Mouse (Mus musculus): ENCODE data around the gene Prol1.
"Not testable (repeated sequence)": the region's sequence is repeated elsewhere in the genome, so short reads cannot be mapped to it uniquely, and the experiment has no call there.

Gene Prol1

DNA sequence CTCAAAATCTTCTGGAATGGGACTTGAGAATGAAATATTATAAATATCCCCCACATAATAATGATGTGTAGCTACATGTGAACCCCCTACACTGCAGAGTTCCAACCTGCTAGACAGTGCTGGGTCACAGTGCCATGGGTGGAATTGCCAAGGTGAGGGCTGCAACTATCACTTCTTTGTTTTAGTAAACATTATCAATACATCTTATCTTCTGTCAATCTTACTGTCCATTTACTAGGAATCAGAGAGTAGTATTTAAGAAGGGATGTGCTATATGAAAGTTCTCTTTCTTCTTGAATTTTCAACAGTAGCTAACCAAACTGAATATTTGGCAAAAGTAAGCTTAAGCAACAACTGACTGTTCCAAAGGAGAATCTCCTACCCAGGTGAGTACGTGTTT lies at the start of gene Prol1:
Gene Prol1, plus strand, starts transcription at position 301 of the 400 bp plus-strand sequence.
- DNase-seq (ENCODE audit: low spot score in 2 of 2), result no peak

GRCm38 (mm10) chr5:88268619-88269018 lies 48.5 kb upstream of the Prol1 start, which contains the start of gene Gm7714:
TSS of gene Gm7714 (plus strand) at chr5:88268919.
- DNase-seq (ENCODE audit: low spot score in 2 of 2), result no peak

GRCm38 (mm10) chr5:88311307-88311706 lies 5.8 kb upstream of the Prol1 start:
- not testable (repeated sequence) for DNase-seq (ENCODE audit: low spot score in 2 of 2)

DNA sequence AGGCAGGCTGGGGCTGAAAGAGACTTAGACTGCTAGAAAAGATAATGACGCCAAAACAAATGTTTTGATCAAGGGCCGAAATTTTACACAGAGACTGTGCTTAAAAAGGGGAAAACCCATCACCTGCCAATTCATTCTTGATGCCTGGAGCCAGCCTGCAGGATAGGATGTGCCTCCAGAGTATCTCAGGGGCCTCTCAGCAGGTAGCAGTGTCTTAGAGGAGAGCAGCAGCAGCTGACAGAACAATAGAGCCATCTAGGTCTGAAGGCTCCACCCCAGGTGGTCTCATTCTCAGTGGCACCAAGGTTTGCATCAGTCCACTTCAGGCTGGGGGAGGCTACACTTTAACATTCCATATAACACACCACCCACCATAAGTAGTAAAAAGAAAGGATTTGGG lies 31.4 kb downstream of the Prol1 start:
- DNase-seq (ENCODE audit: low spot score in 2 of 2), result not testable (repeated sequence)

- DNase-seq (ENCODE audit: low spot score in 2 of 2), result no peak
Observed at GRCm38 (mm10) chr5:88364768-88365167, 47.7 kb downstream of the Prol1 start.

- DNase-seq (ENCODE audit: low spot score in 2 of 2), result no peak
Observed at GRCm38 (mm10) chr5:88366886-88367285, 49.8 kb downstream of the Prol1 start.

DNA sequence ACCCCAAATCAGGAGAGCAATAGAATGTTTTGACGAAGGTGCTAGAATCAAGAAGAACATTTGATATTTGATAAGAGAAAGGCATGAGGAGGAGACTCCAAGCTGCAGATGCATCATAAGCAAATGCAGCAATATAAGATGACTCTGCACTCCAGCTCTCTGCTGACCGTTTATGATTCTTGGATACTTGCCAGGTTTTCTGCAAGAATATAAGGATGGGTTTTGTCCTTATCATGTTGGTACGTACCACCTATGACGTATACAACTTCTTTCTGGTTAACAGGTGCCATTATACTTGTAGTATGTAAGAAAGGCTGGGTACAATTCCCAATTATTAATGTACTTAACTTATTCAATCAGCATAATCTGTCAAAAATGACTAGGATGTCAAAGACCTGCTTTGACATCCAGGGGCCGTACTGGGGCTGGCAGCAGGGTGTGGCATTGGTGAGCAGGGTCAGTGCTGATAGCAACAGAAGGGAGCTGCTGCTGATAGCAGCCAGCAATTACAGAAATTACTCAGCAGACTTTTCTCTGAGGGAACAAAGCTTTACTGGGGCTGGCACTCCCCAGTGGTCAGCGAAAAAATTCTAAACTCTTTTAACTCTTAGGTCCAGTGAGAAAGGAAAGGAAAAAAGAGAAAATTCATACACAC lies 53.6 kb downstream of the Prol1 start:
- no peak for DNase-seq (ENCODE audit: low spot score in 2 of 2)

DNA sequence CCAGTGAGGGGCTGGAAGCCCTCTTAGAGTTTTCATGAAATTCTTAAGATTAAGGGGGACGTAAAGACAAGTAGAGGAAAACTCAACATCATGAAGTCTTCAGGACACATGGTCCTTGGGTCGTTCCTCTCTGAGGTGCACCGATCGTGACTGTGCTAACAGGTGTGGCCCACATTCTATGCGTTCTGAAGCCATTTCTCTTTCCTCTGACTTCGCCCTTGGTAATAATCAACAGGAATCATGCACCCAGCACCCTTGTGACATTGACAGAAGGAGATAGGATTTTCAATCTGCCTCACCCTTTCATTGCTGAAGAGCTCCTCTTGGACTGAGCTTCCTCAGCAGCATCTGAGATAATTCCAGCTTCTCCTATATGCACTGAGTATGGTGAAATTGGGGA lies 55.5 kb downstream of the Prol1 start:
- no peak for DNase-seq (ENCODE audit: low spot score in 2 of 2)

DNA sequence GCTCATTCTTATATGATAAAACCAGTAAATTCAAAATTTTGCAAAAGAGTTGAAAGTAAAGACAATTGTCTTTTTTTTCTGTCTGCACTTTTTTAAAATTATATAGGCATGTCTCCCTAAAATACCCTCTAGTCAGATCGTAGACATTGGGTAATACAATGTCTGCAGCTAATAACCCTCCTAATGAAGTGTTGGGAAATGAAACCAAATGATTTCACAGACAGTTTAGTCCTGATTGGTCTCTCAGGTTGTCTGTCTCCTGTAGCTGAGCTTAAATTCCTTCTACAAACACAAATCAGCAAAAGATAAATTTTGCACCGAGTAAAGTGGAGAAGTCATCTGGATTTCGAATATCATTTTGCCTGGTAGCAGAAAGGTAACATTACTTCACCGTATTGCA lies 58.7 kb downstream of the Prol1 start, which contains the start of gene Amtn:
Gene Amtn, plus strand, starts transcription at position 301 of the 400 bp plus-strand sequence.
- DNase-seq (ENCODE audit: low spot score in 2 of 2), result no peak

Data from heart, adult 9 months (tissue).